Mouse (Mus musculus) bone marrow macrophage, adult 2 months (primary cell): ENCODE results near the gene Smpd3. TPM values are rescaled to one million over a fixed set of nuclear protein-coding genes. Genes with fewer than 3 reads are reported as not detected.

Source experiments
- H3K27ac ChIP-seq: 2 replicates; pipeline ENCODE4 v1.5.1; 2012; ENCODE audit warnings: low read depth, low read length; ENCODE audit not compliant: insufficient read depth
- H3K4me1 ChIP-seq: 2 replicates; pipeline ENCODE4 v1.6.1; 2012; ENCODE audit warnings: low read length; ENCODE audit not compliant: control insufficient read depth, insufficient read depth
- H3K4me3 ChIP-seq: 2 replicates; pipeline ENCODE4 v1.5.1; 2012; ENCODE audit warnings: mild to moderate bottlenecking, low read length, moderate library complexity; ENCODE audit not compliant: insufficient read depth
- CTCF ChIP-seq: IDR thresholded peaks from 2 replicates; pipeline ENCODE4 v1.5.1; 2012; ENCODE audit warnings: low read depth, mild to moderate bottlenecking, low read length, moderate library complexity
- POLR2A ChIP-seq: IDR thresholded peaks from 2 replicates; pipeline ENCODE4 v1.6.1; 2012; ENCODE audit warnings: mild to moderate bottlenecking, low read depth, low read length, borderline replicate concordance
- polyA plus RNA-seq: library from polyadenylated mRNA; stranded (reverse); fragments of >200 nt; gene quantifications from 2 replicates; pipeline ENCODE4 v1.2.4, GENCODE M21; 2012; ENCODE audit not compliant: missing spikeins, insufficient read depth, insufficient read length

The Smpd3 gene
- polyA plus RNA-seq, 1 experiment, result 1.0 TPM

DNA sequence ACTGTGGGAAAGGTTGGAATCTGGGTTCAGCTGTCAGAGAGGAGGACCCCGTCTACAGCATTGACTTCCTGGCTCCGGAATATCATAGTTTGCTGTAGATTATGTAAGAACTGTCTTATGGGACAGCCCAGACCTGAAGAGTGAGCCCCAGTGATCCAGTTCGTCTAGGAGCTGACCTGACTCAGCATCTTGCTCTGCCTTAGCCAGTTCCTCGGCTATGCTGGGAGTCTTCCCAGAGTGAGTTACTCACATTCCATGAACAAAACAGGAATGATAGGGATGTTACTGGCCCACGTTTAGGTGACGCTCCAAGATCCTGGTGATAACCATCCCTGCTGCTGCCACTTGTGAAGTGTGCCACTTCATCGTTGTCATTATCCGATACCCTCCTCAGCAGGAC is 25.5 kb upstream of the Smpd3 start:
- TF ChIP-seq CTCF, result no peak
- TF ChIP-seq POLR2A, result no peak
- peaks cover 14% of the 10 kb centered on the region for H3K4me1 ChIP-seq
- H3K27ac ChIP-seq, result no peak overlapping the region
- H3K4me3 ChIP-seq, result no peak overlapping the region

DNA sequence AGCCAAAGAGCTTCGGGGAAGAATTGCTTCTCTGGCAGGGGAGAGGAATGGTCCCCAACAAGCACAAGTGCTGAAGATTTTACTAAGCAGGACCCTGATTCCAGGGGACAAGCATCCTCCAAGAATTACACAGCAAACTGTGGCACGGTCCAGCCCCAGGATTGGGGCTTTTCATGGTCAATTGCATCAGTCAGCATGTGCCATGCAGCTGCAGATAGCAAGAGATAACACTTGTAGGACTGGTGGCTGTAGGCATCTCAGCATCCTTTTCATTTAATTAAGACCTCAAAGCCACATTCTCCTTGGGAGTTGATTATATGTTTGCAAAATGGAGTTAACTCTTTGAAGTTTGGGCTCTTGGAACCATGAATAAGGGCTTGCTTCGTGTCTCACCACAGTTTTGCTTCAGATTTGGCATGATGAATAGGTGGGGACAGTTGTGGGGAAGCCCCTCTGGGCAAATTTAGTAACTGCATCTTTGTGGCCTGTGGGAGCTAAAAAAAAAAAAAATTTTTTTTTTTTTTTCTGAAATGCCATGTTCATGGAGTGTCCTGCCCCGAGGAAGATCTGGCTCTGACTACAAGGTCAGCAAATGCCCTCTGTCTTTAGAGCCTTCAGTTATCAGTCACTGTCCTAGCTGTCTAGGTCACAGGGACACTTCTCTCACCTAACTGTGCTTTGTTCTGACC is 22.0 kb upstream of the Smpd3 start:
- Histone ChIP-seq H3K4me1 (peaks cover 12% of the 10 kb centered on the region), H3K27ac (no peak overlapping the region), H3K4me3 (no peak overlapping the region)
- TF ChIP-seq CTCF, result no peak
- TF ChIP-seq POLR2A, result no peak

- Histone ChIP-seq H3K27ac (no peak overlapping the region), H3K4me3 (no peak overlapping the region), H3K4me1 (no peaks in the 10 kb centered on the region)
- TF ChIP-seq CTCF, result no peak
- no peak for TF ChIP-seq POLR2A
Measured at GRCm38 (mm10) chr8:106351135-106351534, 13.3 kb upstream of the Smpd3 start.

DNA sequence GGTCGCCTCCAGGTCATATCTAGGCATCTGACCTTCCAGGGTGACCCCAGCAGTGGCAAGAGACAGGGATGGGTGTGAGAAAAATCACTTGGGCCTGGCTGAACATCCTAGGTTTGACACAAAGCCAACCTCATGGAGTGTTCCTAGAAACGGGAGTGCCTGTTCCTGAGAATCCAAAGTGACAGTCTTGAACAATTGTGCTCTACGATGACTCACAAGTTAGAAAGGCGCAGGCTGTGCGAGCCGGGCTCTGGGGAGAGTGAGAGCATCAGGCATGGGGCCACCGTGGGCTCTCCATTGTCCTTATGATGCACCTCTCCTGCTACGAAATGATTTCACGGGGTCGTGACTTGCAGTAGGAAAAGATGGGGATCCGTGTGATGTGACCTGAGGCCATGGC is 11.6 kb upstream of the Smpd3 start:
- no peak for TF ChIP-seq CTCF
- no peak for TF ChIP-seq POLR2A
- Histone ChIP-seq H3K4me1 (no peaks in the 10 kb centered on the region), H3K27ac (no peak overlapping the region), H3K4me3 (no peak overlapping the region)

DNA sequence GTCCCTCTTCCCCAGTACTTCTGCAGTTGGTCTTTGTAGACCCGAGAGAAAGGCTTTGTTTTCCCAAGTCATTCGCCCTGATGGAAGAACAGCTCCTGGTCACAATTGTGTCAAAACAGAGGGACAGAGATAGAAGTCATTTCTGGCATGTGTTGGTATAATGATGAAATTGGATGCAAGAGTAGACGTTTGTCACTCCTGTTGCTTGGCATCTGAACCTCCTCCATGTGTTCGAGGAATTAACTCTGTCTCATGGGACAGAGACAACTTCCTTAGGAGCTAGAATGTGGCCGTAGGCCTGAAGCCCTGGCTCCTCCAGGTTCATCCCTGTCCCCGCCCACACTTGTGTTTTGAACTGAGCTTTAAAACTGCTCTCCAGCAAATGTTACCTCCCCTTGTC is 8.3 kb upstream of the Smpd3 start:
- no peak overlapping the region for H3K4me3 ChIP-seq
- 0 out of 2 replicates have a peak, but pooled peaks cover 7% of the 10 kb centered on the region for H3K4me1 ChIP-seq
- H3K27ac ChIP-seq, result no peak overlapping the region
- TF ChIP-seq POLR2A (no peak), CTCF (no peak)

GRCm38 (mm10) chr8:106343471-106343870 is 5.7 kb upstream of the Smpd3 start:
- H3K27ac ChIP-seq, result no peak overlapping the region
- TF ChIP-seq CTCF (no peak), POLR2A (no peak)
- H3K4me3 ChIP-seq, result no peak overlapping the region
- H3K4me1 ChIP-seq, result peaks cover 18% of the 10 kb centered on the region

DNA sequence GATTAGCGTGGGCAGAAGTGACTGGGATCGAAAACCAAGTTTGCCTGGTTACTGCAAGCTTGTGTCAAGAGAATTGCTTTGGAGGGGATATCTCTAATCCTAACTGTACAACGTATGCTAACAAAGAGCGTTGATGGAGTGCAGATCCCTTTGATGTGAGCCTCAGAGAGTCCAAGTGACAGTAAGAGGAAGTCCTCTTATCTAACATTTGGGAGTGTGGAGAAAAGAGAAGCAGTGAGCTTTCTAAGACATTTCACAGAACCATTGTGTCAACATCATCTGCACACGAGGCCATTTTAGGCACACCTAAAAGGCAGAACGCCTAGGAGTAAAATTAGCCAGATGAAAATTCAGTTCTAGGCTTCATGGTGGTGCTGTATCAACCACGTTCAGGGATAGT is 5.0 kb upstream of the Smpd3 start:
- Histone ChIP-seq H3K4me1 (peaks cover 19% of the 10 kb centered on the region), H3K4me3 (no peak overlapping the region), H3K27ac (no peak overlapping the region)
- no peak for TF ChIP-seq POLR2A
- TF ChIP-seq CTCF, result no peak

- peak overlapping the region; percentile 68 for H3K4me3 ChIP-seq
- no peak for TF ChIP-seq POLR2A
- no peak for TF ChIP-seq CTCF
- H3K27ac ChIP-seq, result peak overlapping the region; percentile 86
- peaks cover 23% of the 10 kb centered on the region for H3K4me1 ChIP-seq
Measured at GRCm38 (mm10) chr8:106338741-106339209, 987 bp upstream of the Smpd3 start.

DNA sequence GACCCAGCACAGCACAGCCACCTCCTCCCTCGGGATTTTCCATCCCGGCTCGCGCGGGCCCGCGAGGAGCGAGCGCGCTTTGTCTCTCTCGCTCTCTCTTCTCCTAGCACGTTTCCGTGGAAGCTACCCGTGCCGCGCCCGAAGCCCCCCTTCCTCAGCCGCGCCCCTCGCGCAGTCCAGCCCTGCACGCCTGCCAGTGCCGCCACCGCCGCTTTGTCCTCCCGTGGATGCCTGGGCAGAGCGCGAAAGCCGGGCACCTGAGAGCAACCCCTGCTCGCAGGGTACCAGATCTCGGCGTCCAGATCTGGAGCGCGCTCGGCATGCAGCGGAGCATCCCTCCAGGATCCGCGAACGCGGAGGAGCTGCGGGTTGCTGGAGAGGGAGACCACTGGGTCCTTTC is 1.2 kb downstream of the Smpd3 start:
- H3K4me3 ChIP-seq, result no peak overlapping the region
- H3K27ac ChIP-seq, result no peak overlapping the region

GRCm38 (mm10) chr8:106336031-106336430 is 1.8 kb downstream of the Smpd3 start:
- TF ChIP-seq POLR2A, result no peak
- no peak for TF ChIP-seq CTCF
- H3K4me3 ChIP-seq, result no peak overlapping the region
- peaks cover 16% of the 10 kb centered on the region for H3K4me1 ChIP-seq
- no peak overlapping the region for H3K27ac ChIP-seq

More for the DNA sequence above, 1.2 kb downstream of the Smpd3 start:
- TF ChIP-seq CTCF (no peak), POLR2A (no peak)
- peaks cover 16% of the 10 kb centered on the region for H3K4me1 ChIP-seq

- 0 out of 2 replicates have a peak, but pooled peaks have one; percentile 10 for TF ChIP-seq CTCF
- TF ChIP-seq POLR2A, result no peak
- H3K27ac ChIP-seq, result no peak overlapping the region
- peaks cover 16% of the 10 kb centered on the region for H3K4me1 ChIP-seq
Measured at GRCm38 (mm10) chr8:106335196-106335595, 2.6 kb downstream of the Smpd3 start.

More at GRCm38 (mm10) chr8:106335196-106335595, 2.6 kb downstream of the Smpd3 start:
- no peak overlapping the region for H3K4me3 ChIP-seq
